Mouse (Mus musculus): Measurements from ENCODE around the gene Clic4. TPM values are rescaled to one million over a fixed set of nuclear protein-coding genes. Genes with fewer than 3 reads are reported as not detected.

Gene Clic4
- 50.2 and 55.1 TPM in 2 replicates for polyA plus RNA-seq (2012; rRNA removed)

DNA sequence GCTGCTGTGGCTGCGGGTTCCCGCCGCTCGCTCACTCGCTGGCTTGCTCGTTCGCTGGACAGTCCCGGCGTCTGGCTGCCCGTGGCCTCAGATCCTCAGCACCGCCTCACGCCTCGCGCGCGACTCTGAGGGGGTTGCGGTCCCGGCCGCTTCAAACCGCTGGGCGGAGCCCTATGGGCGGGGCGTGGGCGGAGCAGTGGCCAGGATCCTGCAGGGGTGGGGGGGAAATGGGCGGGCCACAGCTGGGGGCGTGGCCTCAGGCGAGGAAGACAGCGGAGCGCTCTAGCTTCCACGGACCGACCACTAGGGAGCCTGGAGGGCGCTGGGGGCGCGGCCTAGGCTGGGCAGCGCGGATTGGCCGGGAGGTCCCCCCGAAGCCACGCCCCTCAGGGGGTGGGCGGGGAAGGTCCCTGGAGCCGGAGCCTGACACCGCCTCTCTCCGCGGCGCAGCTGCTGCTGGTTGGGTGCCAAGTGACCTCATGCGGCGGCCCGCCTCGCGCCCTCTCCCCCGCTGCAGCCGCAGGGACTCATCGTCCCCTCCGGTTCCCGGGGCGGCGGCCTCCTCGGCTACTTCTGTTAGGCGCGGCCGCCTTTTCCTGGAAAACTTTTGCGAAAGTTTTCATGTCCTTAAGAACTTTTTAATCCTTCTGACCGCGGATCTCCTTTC lies at the start of gene Clic4:
Gene Clic4, minus strand, starts transcription at position 175 of the 667 bp plus-strand sequence.
- peak; percentile 97 for TF ChIP-seq POLR2A (IDR thresholded peaks at IDR 0.05; ENCODE audit: control insufficient read depth, extremely low read depth, insufficient read depth, low read length, poor library complexity)
- TF ChIP-seq CTCF (IDR thresholded peaks at IDR 0.05; ENCODE audit: borderline replicate concordance, control insufficient read depth, extremely low read depth, insufficient read depth, low read length, poor library complexity), result peak; percentile 73; the same call in 1 of the 2 replicates
- Histone ChIP-seq H3K36me3 (ENCODE audit: control insufficient read depth, insufficient read depth, low read length) (no peaks in the 10 kb centered on the region), H3K4me1 (replicated peaks; ENCODE audit: control insufficient read depth, insufficient read depth, low read length) (peaks cover 35% of the 10 kb centered on the region), H3K4me3 (ENCODE audit: control insufficient read depth, insufficient read depth, low read length) (peak within 1 kb of the TSS; percentile 63), H3K27ac (ENCODE audit: control insufficient read depth, insufficient read depth, low read length) (peak within 1 kb of the TSS; percentile 12; the same call in 1 of the 2 replicates), H3K27me3 (ENCODE audit: control insufficient read depth, insufficient read depth, low read length) (no peaks in the 10 kb centered on the region)
- peak; percentile 100 for DNase-seq
- under 1% methylated on average over 61 of the region's 64 CpGs for WGBS

DNA sequence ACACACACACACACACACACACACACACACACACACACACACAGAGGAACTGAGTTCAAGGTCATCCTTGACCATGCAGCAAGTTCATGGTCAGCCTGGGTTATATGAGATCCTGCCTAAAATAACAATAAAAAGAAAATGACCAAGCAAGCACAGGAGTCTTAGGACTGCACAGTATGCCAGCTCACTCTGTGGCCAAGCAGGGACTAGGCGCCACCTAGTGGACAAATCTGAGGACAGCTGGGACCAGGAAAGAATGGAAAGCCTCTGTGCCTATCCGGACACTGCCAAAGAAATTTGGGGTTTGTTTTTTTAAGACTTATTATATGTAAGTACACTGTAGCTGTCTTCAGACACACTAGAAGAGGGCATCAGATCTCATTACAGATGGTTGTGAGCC lies 45.4 kb upstream of the Clic4 start:
- peak; percentile 46 for DNase-seq
- Histone ChIP-seq H3K4me1 (replicated peaks; ENCODE audit: control insufficient read depth, insufficient read depth, low read length) (peaks cover 14% of the 10 kb centered on the region), H3K4me3 (ENCODE audit: control insufficient read depth, insufficient read depth, low read length) (no peak overlapping the region), H3K27me3 (ENCODE audit: control insufficient read depth, insufficient read depth, low read length) (no peaks in the 10 kb centered on the region), H3K27ac (ENCODE audit: control insufficient read depth, insufficient read depth, low read length) (no peak overlapping the region), H3K36me3 (ENCODE audit: control insufficient read depth, insufficient read depth, low read length) (peaks cover 38% of the 10 kb centered on the region)
- WGBS, result 30% methylated on average over 2 of the region's 2 CpGs
- TF ChIP-seq CTCF (IDR thresholded peaks at IDR 0.05; ENCODE audit: borderline replicate concordance, control insufficient read depth, extremely low read depth, insufficient read depth, low read length, poor library complexity), result peak; percentile 60; the same call in 1 of the 2 replicates
- no peak for TF ChIP-seq POLR2A (IDR thresholded peaks at IDR 0.05; ENCODE audit: control insufficient read depth, extremely low read depth, insufficient read depth, low read length, poor library complexity)

DNA sequence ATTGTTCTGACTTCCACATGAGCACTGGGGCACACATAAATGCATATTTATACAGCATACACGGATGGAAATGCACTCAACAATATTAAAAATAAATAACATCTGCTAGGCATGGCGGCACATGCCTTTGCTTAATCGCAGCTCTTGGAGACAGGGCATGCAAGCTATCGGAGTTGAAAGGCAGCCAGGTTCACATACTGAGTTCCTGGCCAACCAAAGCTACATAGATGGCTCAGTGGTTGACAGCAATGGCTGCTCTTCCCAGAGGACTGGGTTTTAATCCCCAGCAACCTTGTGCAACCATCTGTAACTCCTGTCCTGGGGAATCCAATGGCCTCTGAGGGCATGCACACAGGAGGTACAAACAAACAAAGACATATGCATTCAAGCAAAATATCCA lies 44.9 kb upstream of the Clic4 start:
- Histone ChIP-seq H3K36me3 (ENCODE audit: control insufficient read depth, insufficient read depth, low read length) (peaks cover 33% of the 10 kb centered on the region), H3K27me3 (ENCODE audit: control insufficient read depth, insufficient read depth, low read length) (no peaks in the 10 kb centered on the region), H3K4me1 (replicated peaks; ENCODE audit: control insufficient read depth, insufficient read depth, low read length) (peaks cover 19% of the 10 kb centered on the region), H3K27ac (ENCODE audit: control insufficient read depth, insufficient read depth, low read length) (no peak overlapping the region), H3K4me3 (ENCODE audit: control insufficient read depth, insufficient read depth, low read length) (no peak overlapping the region)
- WGBS, result 95% methylated on average over 4 of the region's 4 CpGs
- TF ChIP-seq POLR2A (IDR thresholded peaks at IDR 0.05; ENCODE audit: control insufficient read depth, extremely low read depth, insufficient read depth, low read length, poor library complexity) (no peak), CTCF (IDR thresholded peaks at IDR 0.05; ENCODE audit: borderline replicate concordance, control insufficient read depth, extremely low read depth, insufficient read depth, low read length, poor library complexity) (no peak)
- no peak for DNase-seq

DNA sequence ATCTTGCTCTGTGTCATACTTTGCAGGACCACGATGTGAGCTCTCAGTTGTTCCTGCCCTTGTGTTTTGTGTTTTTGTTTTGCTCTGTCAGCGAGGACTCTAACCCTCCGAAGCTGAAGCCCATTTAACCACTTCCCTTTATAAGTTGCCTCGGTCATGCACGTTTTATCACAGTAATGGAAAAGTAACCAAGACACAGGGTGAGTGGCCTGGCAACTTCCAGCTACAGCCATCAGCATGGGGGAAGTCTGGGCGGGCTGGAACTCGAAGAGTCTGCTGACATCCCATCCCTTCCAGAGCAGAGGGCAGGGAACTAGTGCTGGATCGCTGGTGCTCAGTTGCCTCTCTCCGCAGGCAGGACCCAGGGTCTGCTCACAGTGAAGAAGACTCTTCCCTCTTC lies 42.7 kb upstream of the Clic4 start:
- no peak overlapping the region for H3K27ac ChIP-seq (ENCODE audit: control insufficient read depth, insufficient read depth, low read length)
- TF ChIP-seq POLR2A (IDR thresholded peaks at IDR 0.05; ENCODE audit: control insufficient read depth, extremely low read depth, insufficient read depth, low read length, poor library complexity) (no peak), CTCF (IDR thresholded peaks at IDR 0.05; ENCODE audit: borderline replicate concordance, control insufficient read depth, extremely low read depth, insufficient read depth, low read length, poor library complexity) (no peak)
- DNase-seq, result no peak
- 89% methylated on average over 9 of the region's 9 CpGs for WGBS
- no peaks in the 10 kb centered on the region for H3K27me3 ChIP-seq (ENCODE audit: control insufficient read depth, insufficient read depth, low read length)
- peaks cover 11% of the 10 kb centered on the region for H3K36me3 ChIP-seq (ENCODE audit: control insufficient read depth, insufficient read depth, low read length)
- peaks cover 20% of the 10 kb centered on the region for H3K4me1 ChIP-seq (replicated peaks; ENCODE audit: control insufficient read depth, insufficient read depth, low read length)
- H3K4me3 ChIP-seq (ENCODE audit: control insufficient read depth, insufficient read depth, low read length), result no peak overlapping the region

DNA sequence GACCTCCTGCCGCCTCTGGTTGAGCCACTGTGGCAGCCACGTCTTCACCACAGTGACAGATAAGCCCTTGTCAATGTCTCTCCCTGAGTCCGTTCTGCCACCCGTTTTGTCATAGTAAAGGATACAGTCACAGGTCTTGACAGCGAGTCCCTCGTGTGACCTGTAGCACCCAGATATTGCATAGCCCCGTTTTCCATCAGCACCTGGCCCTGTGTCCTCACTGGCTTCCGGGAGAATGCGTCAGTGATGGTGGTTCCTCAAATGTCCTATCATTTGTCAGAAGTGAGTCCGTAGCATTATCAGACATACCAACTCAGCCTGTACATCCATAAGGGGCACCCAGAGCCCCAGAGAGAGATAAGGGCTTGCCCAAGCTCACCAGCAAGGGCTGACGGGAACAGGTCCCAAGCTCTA lies 41.8 kb upstream of the Clic4 start:
- H3K27ac ChIP-seq (ENCODE audit: control insufficient read depth, insufficient read depth, low read length), result no peak overlapping the region
- 70% methylated on average over 11 of the region's 11 CpGs for WGBS
- TF ChIP-seq POLR2A (IDR thresholded peaks at IDR 0.05; ENCODE audit: control insufficient read depth, extremely low read depth, insufficient read depth, low read length, poor library complexity) (no peak), CTCF (IDR thresholded peaks at IDR 0.05; ENCODE audit: borderline replicate concordance, control insufficient read depth, extremely low read depth, insufficient read depth, low read length, poor library complexity) (no peak)

GRCm38 (mm10) chr4:135313761-135314241 lies 41.2 kb upstream of the Clic4 start:
- peak; percentile 30 for DNase-seq
- no peak for TF ChIP-seq CTCF (IDR thresholded peaks at IDR 0.05; ENCODE audit: borderline replicate concordance, control insufficient read depth, extremely low read depth, insufficient read depth, low read length, poor library complexity)
- TF ChIP-seq POLR2A (IDR thresholded peaks at IDR 0.05; ENCODE audit: control insufficient read depth, extremely low read depth, insufficient read depth, low read length, poor library complexity), result no peak
- WGBS, result 15% methylated on average over 9 of the region's 9 CpGs

More for the DNA sequence above, 41.8 kb upstream of the Clic4 start:
- H3K4me3 ChIP-seq (ENCODE audit: control insufficient read depth, insufficient read depth, low read length), result no peak overlapping the region
- H3K27me3 ChIP-seq (ENCODE audit: control insufficient read depth, insufficient read depth, low read length), result no peaks in the 10 kb centered on the region
- H3K36me3 ChIP-seq (ENCODE audit: control insufficient read depth, insufficient read depth, low read length), result peaks cover 2% of the 10 kb centered on the region; the same call in 1 of the 2 replicates
- peaks cover 20% of the 10 kb centered on the region for H3K4me1 ChIP-seq (replicated peaks; ENCODE audit: control insufficient read depth, insufficient read depth, low read length)
- no peak for DNase-seq

More at GRCm38 (mm10) chr4:135313761-135314241, 41.2 kb upstream of the Clic4 start:
- peak overlapping the region; percentile 30; the same call in 1 of the 2 replicates for H3K27ac ChIP-seq (ENCODE audit: control insufficient read depth, insufficient read depth, low read length)
- H3K4me1 ChIP-seq (replicated peaks; ENCODE audit: control insufficient read depth, insufficient read depth, low read length), result peaks cover 20% of the 10 kb centered on the region
- no peaks in the 10 kb centered on the region for H3K27me3 ChIP-seq (ENCODE audit: control insufficient read depth, insufficient read depth, low read length)
- H3K4me3 ChIP-seq (ENCODE audit: control insufficient read depth, insufficient read depth, low read length), result no peak overlapping the region
- H3K36me3 ChIP-seq (ENCODE audit: control insufficient read depth, insufficient read depth, low read length), result no peaks in the 10 kb centered on the region; the same call in 1 of the 2 replicates

Measured in thymus, adult 2 months (tissue).